Comparison of ENCODE assay signal across 21 mouse cellular contexts in genomic region chr5:24080826-24081225, GRCm38 (mm10). TPM values are rescaled to one million over a fixed set of nuclear protein-coding genes. Genes with fewer than 3 reads are reported as not detected.
DNase-seq lines count a peak whose midpoint lies in the region; ATAC-seq and TF ChIP-seq lines count a peak whose summit lies in the region.
"Had no signal": no experiment of that assay in that cellular context is flagged by ENCODE, and none has a peak within 500 bp of the region (broad histone marks: within the 10 kb centered on the region; RNA-seq: fewer than 3 reads in every experiment).

No protein-coding gene starts in this region.

- no peaks in the 10 kb centered on the region for H3K9me3 ChIP-seq in forebrain, postnatal 0 days (ENCODE audit: low read length)
- no peaks in the 10 kb centered on the region for H3K9me3 ChIP-seq in forebrain, embryonic 15.5 days
- no peaks in the 10 kb centered on the region for H3K9me3 ChIP-seq in intestine, embryonic 14.5 days (ENCODE audit: control insufficient read depth, low read length)
- no peaks in the 10 kb centered on the region for H3K9me3 ChIP-seq in intestine, embryonic 16.5 days (ENCODE audit: control insufficient read depth, low read length)
- H3K9me3 ChIP-seq: embryonic facial prominence, embryonic 10.5 days; embryonic facial prominence, embryonic 12.5 days; forebrain, embryonic 13.5 days had no signal

- 55% methylated on average over 6 of the region's 6 CpGs for WGBS in forebrain, postnatal 0 days
- 73% methylated on average over 6 of the region's 6 CpGs for WGBS in forebrain, embryonic 15.5 days
- 40% methylated on average over 6 of the region's 6 CpGs for WGBS in intestine, embryonic 14.5 days
- WGBS in intestine, embryonic 16.5 days, result 53% methylated on average over 6 of the region's 6 CpGs

- no peaks in the 10 kb centered on the region for H3K27me3 ChIP-seq in forebrain, postnatal 0 days (ENCODE audit: insufficient read depth, low read length)
- H3K27me3 ChIP-seq in forebrain, embryonic 15.5 days, result no peaks in the 10 kb centered on the region
- H3K27me3 ChIP-seq in intestine, embryonic 14.5 days (replicated peaks; ENCODE audit: control insufficient read depth, insufficient read depth, low read length), result no peaks in the 10 kb centered on the region
- no peaks in the 10 kb centered on the region for H3K27me3 ChIP-seq in intestine, embryonic 16.5 days (replicated peaks; ENCODE audit: control insufficient read depth, insufficient read depth, low read length)
- H3K27me3 ChIP-seq: embryonic facial prominence, embryonic 12.5 days had no signal

- no peak overlapping the region for H3K4me2 ChIP-seq in forebrain, postnatal 0 days (ENCODE audit: low read depth)
- H3K4me2 ChIP-seq in forebrain, embryonic 15.5 days (replicated peaks), result no peak overlapping the region
- no peak overlapping the region for H3K4me2 ChIP-seq in intestine, embryonic 14.5 days (ENCODE audit: low read length)
- H3K4me2 ChIP-seq in intestine, embryonic 16.5 days (ENCODE audit: low read depth, low read length), result no peak overlapping the region
- H3K4me2 ChIP-seq: embryonic facial prominence, embryonic 12.5 days; forebrain, embryonic 13.5 days had no signal

- peak; percentile 61 for ATAC-seq in forebrain, postnatal 0 days
- ATAC-seq in forebrain, embryonic 15.5 days (replicated peaks), result no peak
- ATAC-seq in intestine, embryonic 14.5 days (replicated peaks; ENCODE audit: low FRiP score, low TSS enrichment, low read depth), result no peak
- no peak for ATAC-seq in intestine, embryonic 16.5 days
- ATAC-seq: CD4-positive, CD25-positive, alpha-beta regulatory T cell, adult 4 months; forebrain, embryonic 13.5 days; forebrain, embryonic 16.5 days had no signal

- 0 out of 2 replicates have a peak overlapping the region, but pooled peaks have one; percentile 5 for H3K27ac ChIP-seq in forebrain, postnatal 0 days (ENCODE audit: low read depth, low read length)
- no peak overlapping the region for H3K27ac ChIP-seq in forebrain, embryonic 15.5 days (replicated peaks)
- H3K27ac ChIP-seq in intestine, embryonic 14.5 days (ENCODE audit: low read depth), result no peak overlapping the region
- no peak overlapping the region for H3K27ac ChIP-seq in intestine, embryonic 16.5 days (ENCODE audit: low read length)
- H3K27ac ChIP-seq: embryonic facial prominence, embryonic 10.5 days; embryonic facial prominence, embryonic 12.5 days; forebrain, embryonic 13.5 days had no signal

- peak; percentile 58 for DNase-seq in forebrain, postnatal 0 days
- peak; percentile 10 for DNase-seq in intestine, embryonic 14.5 days (ENCODE audit: low spot score)
- DNase-seq in testis, postnatal 14 days (ENCODE audit: low spot score), result peak; percentile 35
- no peak for DNase-seq in testis, postnatal 10 days (ENCODE audit: low spot score)
- DNase-seq in kidney, adult 9 months, result no peak
- DNase-seq: adrenal gland, adult 2 months; adrenal gland, postnatal 10 days; adrenal gland, postnatal 25 days; B cell, adult 2 months; cerebellum, adult 11-12 months; cerebellum, adult 2 months; cerebellum, adult 9-10 months; cerebellum, postnatal 10 days; cerebellum, postnatal 25 days had no signal

- H3K9ac ChIP-seq in forebrain, postnatal 0 days, result no peak overlapping the region
- H3K9ac ChIP-seq in forebrain, embryonic 15.5 days (replicated peaks), result no peak overlapping the region
- no peak overlapping the region for H3K9ac ChIP-seq in intestine, embryonic 14.5 days (ENCODE audit: low read length)
- H3K9ac ChIP-seq in intestine, embryonic 16.5 days (ENCODE audit: low read depth, low read length), result no peak overlapping the region
- H3K9ac ChIP-seq: embryonic facial prominence, embryonic 12.5 days; forebrain, embryonic 13.5 days had no signal

- TF ChIP-seq CTCF in forebrain, postnatal 0 days (IDR thresholded peaks at IDR 0.05; ENCODE audit: low read depth), result no peak

- no peaks in the 10 kb centered on the region for H3K36me3 ChIP-seq in forebrain, postnatal 0 days (ENCODE audit: insufficient read depth)
- H3K36me3 ChIP-seq in forebrain, embryonic 15.5 days, result no peaks in the 10 kb centered on the region
- H3K36me3 ChIP-seq in intestine, embryonic 14.5 days (ENCODE audit: control insufficient read depth, insufficient read depth, low read length), result no peaks in the 10 kb centered on the region
- no peaks in the 10 kb centered on the region for H3K36me3 ChIP-seq in intestine, embryonic 16.5 days (ENCODE audit: control insufficient read depth, insufficient read depth, low read length)
- H3K36me3 ChIP-seq: embryonic facial prominence, embryonic 10.5 days; embryonic facial prominence, embryonic 12.5 days had no signal

- no peak overlapping the region for H3K4me3 ChIP-seq in forebrain, postnatal 0 days (ENCODE audit: low read depth, low read length)
- H3K4me3 ChIP-seq in forebrain, embryonic 15.5 days, result no peak overlapping the region
- H3K4me3 ChIP-seq in intestine, embryonic 14.5 days (ENCODE audit: low read depth, low read length), result no peak overlapping the region
- H3K4me3 ChIP-seq in intestine, embryonic 16.5 days (ENCODE audit: low read length), result no peak overlapping the region
- H3K4me3 ChIP-seq: embryonic facial prominence, embryonic 10.5 days; embryonic facial prominence, embryonic 12.5 days; forebrain, embryonic 13.5 days had no signal

- peaks cover 11% of the 10 kb centered on the region; the same call in 1 of the 2 replicates for H3K4me1 ChIP-seq in forebrain, postnatal 0 days (ENCODE audit: insufficient read depth)
- peaks cover 12% of the 10 kb centered on the region for H3K4me1 ChIP-seq in forebrain, embryonic 15.5 days
- 0 out of 2 replicates have a peak, but pooled peaks cover 4% of the 10 kb centered on the region for H3K4me1 ChIP-seq in intestine, embryonic 14.5 days (replicated peaks; ENCODE audit: control insufficient read depth, insufficient read depth, low read length)
- H3K4me1 ChIP-seq in intestine, embryonic 16.5 days (ENCODE audit: control insufficient read depth, insufficient read depth, low read length), result peaks cover 5% of the 10 kb centered on the region
- H3K4me1 ChIP-seq: embryonic facial prominence, embryonic 12.5 days had no signal

RNA-seq across cellular contexts. Expression of gene Klhl7, which starts 19.6 kb away (rescaled TPM):
- 244 and 250 TPM in 2 replicates for total RNA-seq in forebrain, postnatal 0 days (2014; rRNA removed)
- 90.5 and 118 TPM in 2 replicates for polyA plus RNA-seq in forebrain, postnatal 0 days (2015; fragmentation: Nextera tagmentation; extraction: Ambion mirVana)
- polyA plus RNA-seq in forebrain, embryonic 15.5 days (2015; fragmentation: Nextera tagmentation; extraction: Ambion mirVana), result 196 and 205 TPM in 2 replicates
- polyA plus RNA-seq in intestine, embryonic 14.5 days (2014; fragmentation: Nextera tagmentation; extraction: Ambion mirVana), result 46.6 and 50.4 TPM in 2 replicates
- polyA plus RNA-seq in intestine, embryonic 16.5 days (2015; fragmentation: Nextera tagmentation; extraction: Ambion mirVana), result 31.0 and 31.2 TPM in 2 replicates

RNA-seq across cellular contexts. Expression of gene Fam126a, which starts 50.3 kb away (rescaled TPM):
- total RNA-seq in forebrain, postnatal 0 days (2014; rRNA removed), result 43.3 and 44.0 TPM in 2 replicates
- 19.2 and 25.4 TPM in 2 replicates for polyA plus RNA-seq in forebrain, postnatal 0 days (2015; fragmentation: Nextera tagmentation; extraction: Ambion mirVana)
- polyA plus RNA-seq in forebrain, embryonic 15.5 days (2015; fragmentation: Nextera tagmentation; extraction: Ambion mirVana), result 52.0 and 52.3 TPM in 2 replicates
- 21.7 and 23.0 TPM in 2 replicates for polyA plus RNA-seq in intestine, embryonic 14.5 days (2014; fragmentation: Nextera tagmentation; extraction: Ambion mirVana)
- 11.1 and 11.7 TPM in 2 replicates for polyA plus RNA-seq in intestine, embryonic 16.5 days (2015; fragmentation: Nextera tagmentation; extraction: Ambion mirVana)

Comparison
In these comparisons a context has a peak if more than half of its experiments do, and no peak if none do; other contexts are left out.
1. DNase-seq: peak in forebrain, postnatal 0 days (single experiment), intestine, embryonic 14.5 days (single experiment) and testis, postnatal 14 days (single experiment); none in testis, postnatal 10 days (single experiment) and kidney, adult 9 months (single experiment).